Mouse (Mus musculus): ENCODE measurements around the gene Mrps11.

GRCm38 (mm10) chr7:78763801-78764200 lies 19.1 kb upstream of the Mrps11 start:
- TF ChIP-seq EP300 (IDR thresholded peaks at IDR 0.05; ENCODE audit: low read depth) (no peak), CTCF (IDR thresholded peaks at IDR 0.05; ENCODE audit: low read depth) (no peak)
